Mouse (Mus musculus): Measurements from ENCODE around the gene Rbfox2. TPM values are rescaled to one million over a fixed set of nuclear protein-coding genes. Genes with fewer than 3 reads are reported as not detected.
A peak's percentile ranks its signal among the peaks of the same experiment; 100 is the strongest.

The Rbfox2 gene
- 57.8 and 66.7 TPM in 2 replicates for polyA plus RNA-seq (2015; fragmentation: Nextera tagmentation; extraction: Ambion mirVana)

DNA sequence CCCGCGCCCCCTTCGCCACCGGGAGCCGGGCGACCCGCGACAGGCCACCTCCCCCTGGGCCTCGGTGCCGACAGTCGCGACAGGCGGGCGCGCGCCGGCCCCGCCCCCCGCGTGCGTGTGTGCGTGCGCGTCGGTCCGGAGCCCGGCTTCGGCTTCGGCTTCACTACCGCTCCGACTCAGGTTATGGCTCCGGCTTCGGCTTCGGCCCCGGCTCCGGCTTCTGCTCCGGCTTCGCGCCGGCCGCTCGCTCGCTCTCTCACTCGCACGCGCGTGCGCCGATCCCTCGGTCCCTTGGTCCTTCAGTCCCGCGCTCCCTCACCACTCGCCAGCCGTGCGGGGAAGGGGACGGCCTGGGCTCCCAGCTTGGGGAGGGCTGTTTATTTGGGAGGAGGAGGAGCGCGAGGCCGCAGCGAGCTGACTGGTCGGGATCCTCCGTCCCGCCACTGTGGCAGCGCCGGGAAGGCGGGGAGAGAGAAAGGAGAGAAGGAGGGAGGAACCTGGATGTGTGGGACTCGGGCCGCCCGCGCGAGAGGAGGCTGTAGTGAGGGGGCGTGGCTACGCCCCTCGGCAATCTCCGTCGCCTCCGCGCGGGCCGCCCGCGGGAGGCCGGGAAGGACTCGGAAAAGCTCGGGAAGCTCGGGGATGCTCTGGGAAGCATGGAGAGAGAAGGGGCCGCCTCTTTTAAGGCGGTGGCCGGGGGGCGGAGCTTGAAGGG, at the start of gene Rbfox2:
Gene Rbfox2, minus strand, starts transcription at position 458 of the 715 bp plus-strand sequence.
- Histone ChIP-seq H3K27me3 (no peaks in the 10 kb centered on the region), H3K9me3 (no peaks in the 10 kb centered on the region), H3K4me3 (peak within 1 kb of the TSS; percentile 80), H3K27ac (peak within 1 kb of the TSS; percentile 98), H3K36me3 (no peaks in the 10 kb centered on the region), H3K9ac (peak within 1 kb of the TSS; percentile 95), H3K4me2 (peak within 1 kb of the TSS; percentile 67), H3K4me1 (peaks cover 46% of the 10 kb centered on the region)
- whole genome bisulfite sequencing = under 1% methylated on average over 90 of the region's 90 CpGs
- ATAC-seq (ENCODE audit: insufficient number of reproducible peaks, insufficient read depth, low FRiP score, low TSS enrichment, low read depth) = peak; percentile 92

- WGBS = 6% methylated on average over 11 of the region's 11 CpGs
- ATAC-seq (ENCODE audit: insufficient number of reproducible peaks, insufficient read depth, low FRiP score, low TSS enrichment, low read depth) = no peak
- peak overlapping the region; percentile 15; the same call in 1 of the 2 replicates for H3K4me3 ChIP-seq
- H3K27me3 ChIP-seq = no peaks in the 10 kb centered on the region
- H3K4me2 ChIP-seq = peak overlapping the region; percentile 48
- H3K27ac ChIP-seq = peak overlapping the region; percentile 64
- no peaks in the 10 kb centered on the region for H3K9me3 ChIP-seq
- no peaks in the 10 kb centered on the region for H3K36me3 ChIP-seq
- H3K4me1 ChIP-seq = peaks cover 53% of the 10 kb centered on the region
- 0 out of 2 replicates have a peak overlapping the region, but pooled peaks have one; percentile 32 for H3K9ac ChIP-seq
These were observed 49.5 kb upstream of the Rbfox2 start for GRCm38 (mm10) chr15:77356248-77356810.

DNA sequence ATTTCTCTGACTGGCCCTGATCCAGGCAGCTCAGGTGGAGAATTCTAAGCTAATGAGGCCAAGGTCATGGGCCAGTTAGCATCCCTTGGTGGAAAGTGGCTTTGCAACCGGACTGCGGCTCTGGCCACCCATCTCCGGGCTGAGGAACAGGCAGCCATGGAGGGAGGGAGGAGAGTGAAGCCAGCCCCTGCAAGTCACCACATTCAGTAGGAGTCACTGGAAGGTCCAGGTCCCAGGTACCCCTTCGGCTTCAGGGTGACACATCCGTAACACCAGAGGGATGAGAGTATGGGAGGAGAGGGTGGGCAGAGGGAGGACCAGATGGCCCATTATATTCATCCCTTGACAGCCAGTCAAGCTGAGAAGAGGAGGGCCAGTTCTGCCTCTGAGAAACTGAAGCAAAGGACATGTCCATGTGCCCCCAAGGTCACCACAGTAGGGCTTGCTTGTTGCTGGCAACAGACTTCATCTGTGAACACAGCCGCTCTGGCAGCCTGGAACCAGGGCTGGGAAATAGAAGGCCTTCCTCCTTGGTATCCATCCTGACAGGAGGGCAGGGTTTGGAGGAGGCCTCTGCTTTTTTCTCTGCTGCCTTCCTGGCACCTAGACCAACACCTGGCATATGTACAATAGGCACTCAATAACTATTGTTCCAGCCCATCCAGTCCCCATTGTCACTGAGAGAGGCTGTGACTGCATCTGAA, 48.2 kb upstream of the Rbfox2 start:
- no peak for ATAC-seq (ENCODE audit: insufficient number of reproducible peaks, insufficient read depth, low FRiP score, low TSS enrichment, low read depth)
- Histone ChIP-seq H3K4me2 (no peak overlapping the region), H3K4me1 (peaks cover 53% of the 10 kb centered on the region), H3K36me3 (no peaks in the 10 kb centered on the region), H3K27ac (peak overlapping the region; percentile 44; the same call in 1 of the 2 replicates), H3K9ac (0 out of 2 replicates have a peak overlapping the region, but pooled peaks have one; percentile 1), H3K27me3 (no peaks in the 10 kb centered on the region), H3K4me3 (no peak overlapping the region), H3K9me3 (no peaks in the 10 kb centered on the region)
- WGBS = 82% methylated on average over 6 of the region's 6 CpGs

GRCm38 (mm10) chr15:77354496-77354847, 47.7 kb upstream of the Rbfox2 start:
- Histone ChIP-seq H3K27ac (peak overlapping the region; percentile 44; the same call in 1 of the 2 replicates), H3K36me3 (no peaks in the 10 kb centered on the region), H3K4me1 (peaks cover 48% of the 10 kb centered on the region), H3K27me3 (no peaks in the 10 kb centered on the region), H3K4me2 (no peak overlapping the region), H3K9ac (0 out of 2 replicates have a peak overlapping the region, but pooled peaks have one; percentile 1), H3K4me3 (no peak overlapping the region), H3K9me3 (no peaks in the 10 kb centered on the region)
- ATAC-seq (ENCODE audit: insufficient number of reproducible peaks, insufficient read depth, low FRiP score, low TSS enrichment, low read depth) = no peak
- WGBS = 58% methylated on average over 4 of the region's 4 CpGs

GRCm38 (mm10) chr15:77353764-77354163, 47.0 kb upstream of the Rbfox2 start:
- Histone ChIP-seq H3K27me3 (no peaks in the 10 kb centered on the region), H3K4me3 (no peak overlapping the region), H3K4me1 (peaks cover 41% of the 10 kb centered on the region), H3K27ac (no peak overlapping the region), H3K4me2 (no peak overlapping the region), H3K9ac (no peak overlapping the region), H3K9me3 (no peaks in the 10 kb centered on the region), H3K36me3 (no peaks in the 10 kb centered on the region)
- WGBS = 49% methylated on average over 4 of the region's 4 CpGs
- ATAC-seq (ENCODE audit: insufficient number of reproducible peaks, insufficient read depth, low FRiP score, low TSS enrichment, low read depth) = no peak

DNA sequence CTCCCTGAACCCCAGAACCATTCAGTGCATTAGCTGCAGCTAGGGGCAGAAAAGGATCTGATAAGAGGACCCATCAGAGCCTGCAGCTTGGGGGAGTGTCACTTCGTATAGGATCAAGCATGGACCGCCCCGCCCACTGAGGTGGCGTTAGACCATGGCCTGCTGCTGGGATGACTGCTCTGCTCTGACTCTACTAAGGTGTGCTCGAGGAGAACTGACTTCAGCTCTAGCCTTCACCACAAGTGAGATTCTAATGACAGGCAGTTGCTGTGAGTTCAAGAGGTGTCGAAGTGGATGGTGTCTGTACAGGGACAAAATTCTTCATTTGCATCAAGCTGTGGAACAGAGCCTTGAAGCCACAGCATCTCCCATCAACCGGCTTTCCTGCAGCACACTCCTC, 46.1 kb upstream of the Rbfox2 start:
- 71% methylated on average over 7 of the region's 7 CpGs for WGBS

DNA sequence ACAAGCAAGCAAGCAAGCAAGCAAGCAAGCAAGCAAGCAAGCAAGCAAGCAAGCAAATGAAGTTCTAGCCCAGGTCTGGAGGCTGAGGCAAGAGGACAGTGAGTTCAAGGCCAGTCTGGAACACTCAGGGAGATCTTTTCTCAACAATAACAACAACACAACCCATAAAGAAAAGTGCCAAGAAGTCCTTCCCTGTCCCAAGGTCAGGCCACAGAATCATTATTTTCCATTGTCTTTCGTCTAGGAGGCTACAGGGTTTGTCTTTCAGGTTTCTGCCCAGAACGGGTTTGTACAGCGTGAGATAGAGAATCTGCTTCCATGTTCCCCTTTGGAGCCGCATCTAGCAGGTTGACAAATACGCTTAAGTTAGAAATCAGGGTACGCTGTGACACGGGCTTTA, 43.3 kb upstream of the Rbfox2 start:
- WGBS = 92% methylated on average over 7 of the region's 7 CpGs
- no peak overlapping the region for H3K4me2 ChIP-seq
- H3K36me3 ChIP-seq = no peaks in the 10 kb centered on the region
- no peaks in the 10 kb centered on the region for H3K9me3 ChIP-seq
- no peak overlapping the region for H3K27ac ChIP-seq
- no peak overlapping the region for H3K9ac ChIP-seq
- no peak overlapping the region for H3K4me3 ChIP-seq
- no peak for ATAC-seq (ENCODE audit: insufficient number of reproducible peaks, insufficient read depth, low FRiP score, low TSS enrichment, low read depth)
- H3K27me3 ChIP-seq = no peaks in the 10 kb centered on the region
- peaks cover 11% of the 10 kb centered on the region for H3K4me1 ChIP-seq

More for the DNA sequence above, 46.1 kb upstream of the Rbfox2 start:
- H3K9me3 ChIP-seq = no peaks in the 10 kb centered on the region
- no peaks in the 10 kb centered on the region for H3K27me3 ChIP-seq
- no peak overlapping the region for H3K4me2 ChIP-seq
- no peak overlapping the region for H3K4me3 ChIP-seq
- no peak overlapping the region for H3K9ac ChIP-seq
- ATAC-seq (ENCODE audit: insufficient number of reproducible peaks, insufficient read depth, low FRiP score, low TSS enrichment, low read depth) = no peak
- H3K4me1 ChIP-seq = peaks cover 34% of the 10 kb centered on the region
- H3K36me3 ChIP-seq = no peaks in the 10 kb centered on the region
- H3K27ac ChIP-seq = no peak overlapping the region

DNA sequence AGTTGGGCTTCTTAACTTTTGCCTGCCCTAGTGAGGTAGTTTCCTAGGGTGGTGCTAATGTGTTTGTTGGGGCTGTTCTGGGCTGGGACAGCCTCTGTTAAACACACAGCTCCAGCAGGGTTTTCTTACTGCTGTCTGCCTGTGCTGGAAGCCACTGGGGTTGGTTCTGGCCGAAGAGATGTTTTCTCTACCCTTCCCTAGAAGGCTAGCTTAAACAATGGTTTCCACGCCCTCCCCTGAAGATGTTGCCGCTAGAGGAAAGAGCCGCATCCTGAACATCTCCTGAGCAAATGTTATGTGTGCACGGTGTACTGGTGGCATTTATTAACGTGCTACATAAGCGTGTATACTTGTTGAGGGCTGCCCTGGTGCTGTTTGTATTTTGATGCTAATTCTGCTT, 41.3 kb upstream of the Rbfox2 start:
- Histone ChIP-seq H3K27ac (peak overlapping the region; percentile 3; the same call in 1 of the 2 replicates), H3K4me2 (no peak overlapping the region), H3K4me1 (peaks cover 20% of the 10 kb centered on the region), H3K36me3 (no peaks in the 10 kb centered on the region), H3K4me3 (no peak overlapping the region), H3K9me3 (no peaks in the 10 kb centered on the region), H3K9ac (no peak overlapping the region), H3K27me3 (no peaks in the 10 kb centered on the region)
- 79% methylated on average over 7 of the region's 7 CpGs for WGBS
- ATAC-seq (ENCODE audit: insufficient number of reproducible peaks, insufficient read depth, low FRiP score, low TSS enrichment, low read depth) = no peak

DNA sequence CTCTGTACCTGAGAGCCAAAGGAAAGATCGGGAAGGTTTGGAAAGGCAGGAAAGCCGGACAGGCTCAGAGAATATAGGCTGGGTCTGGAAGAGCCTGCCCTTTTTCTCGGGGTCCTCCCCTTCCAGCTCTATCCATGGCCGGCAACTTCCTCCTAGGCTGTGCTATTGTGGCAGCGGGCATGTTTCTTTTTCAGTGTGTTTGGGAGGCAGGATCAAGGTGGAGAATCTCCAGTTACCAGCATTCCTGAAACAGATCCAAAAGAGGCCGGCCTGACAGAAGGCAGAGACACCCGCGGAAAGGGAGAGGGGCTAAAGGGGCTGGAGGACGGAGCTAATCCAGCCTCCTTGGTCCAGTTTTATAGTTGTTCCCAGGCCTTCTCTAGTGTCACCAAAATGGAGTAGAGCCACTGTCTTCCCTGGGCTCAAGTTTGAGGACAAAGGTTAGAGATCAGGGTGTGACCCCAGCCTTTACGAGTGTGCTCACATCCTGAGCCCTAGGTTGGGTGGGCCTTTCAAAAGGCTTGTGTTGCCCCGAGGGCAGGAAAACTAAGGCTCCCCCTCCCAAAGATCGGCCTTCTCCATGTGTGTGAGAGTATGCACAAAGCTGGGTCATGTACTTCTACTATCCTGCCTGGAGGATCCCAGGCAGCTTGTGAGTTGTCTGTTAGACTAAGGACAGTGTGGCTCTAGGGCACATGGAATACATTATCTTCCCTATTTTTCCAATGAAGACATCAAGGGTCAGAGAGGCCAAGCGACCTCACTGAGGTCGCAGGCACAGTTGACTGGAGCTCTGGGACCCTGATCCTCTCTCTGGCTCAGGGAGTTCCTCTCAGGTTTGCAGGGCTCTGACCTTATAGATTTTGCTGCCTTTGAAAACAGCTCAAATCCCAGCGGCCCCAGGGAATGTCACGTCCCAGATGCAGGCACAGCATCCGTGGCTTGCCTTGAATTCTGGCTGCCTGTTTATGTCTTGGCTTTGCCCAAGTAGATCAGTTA, 37.6 kb upstream of the Rbfox2 start:
- 10% methylated on average over 17 of the region's 17 CpGs for WGBS
- H3K36me3 ChIP-seq = no peaks in the 10 kb centered on the region

DNA sequence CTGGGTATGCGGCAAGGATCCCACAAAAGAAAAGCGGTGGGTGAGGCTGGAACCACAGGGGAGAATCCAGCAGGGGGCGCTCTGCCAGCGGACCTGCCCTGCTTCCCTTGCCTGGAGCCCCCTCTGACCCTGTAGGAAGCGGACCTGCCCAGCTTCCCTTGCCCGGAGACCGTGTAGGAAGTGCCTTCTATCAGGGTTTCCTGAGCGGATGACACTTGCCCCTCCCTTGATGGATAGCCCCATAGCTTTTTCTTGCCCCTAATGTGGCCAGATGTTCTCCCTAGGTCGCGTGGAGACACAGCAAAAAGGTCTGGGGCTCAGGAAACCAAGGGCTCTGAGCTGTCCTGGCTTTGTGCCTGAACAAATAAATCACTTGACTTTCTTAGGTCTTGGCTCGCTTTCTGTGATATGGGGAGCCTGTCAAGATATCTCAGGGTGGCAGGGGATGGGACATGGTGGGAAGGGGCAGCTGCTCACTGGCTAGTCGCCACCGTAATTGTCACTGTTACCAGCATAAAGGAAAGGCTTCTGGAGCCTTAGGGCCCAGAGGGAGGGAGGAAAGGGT, 36.8 kb upstream of the Rbfox2 start:
- H3K4me2 ChIP-seq = peak overlapping the region; percentile 58
- H3K27ac ChIP-seq = peak overlapping the region; percentile 94
- no peaks in the 10 kb centered on the region for H3K9me3 ChIP-seq
- 4% methylated on average over 13 of the region's 13 CpGs for WGBS
- peak overlapping the region; percentile 25 for H3K4me3 ChIP-seq
- peaks cover 42% of the 10 kb centered on the region for H3K4me1 ChIP-seq
- H3K27me3 ChIP-seq = no peaks in the 10 kb centered on the region
- H3K9ac ChIP-seq = peak overlapping the region; percentile 58
- no peaks in the 10 kb centered on the region for H3K36me3 ChIP-seq
- peak; percentile 24; the same call in 1 of the 2 replicates for ATAC-seq (ENCODE audit: insufficient number of reproducible peaks, insufficient read depth, low FRiP score, low TSS enrichment, low read depth)

More for the DNA sequence above, 37.6 kb upstream of the Rbfox2 start:
- Histone ChIP-seq H3K9ac (peak overlapping the region; percentile 58), H3K9me3 (no peaks in the 10 kb centered on the region), H3K27me3 (no peaks in the 10 kb centered on the region), H3K4me3 (peak overlapping the region; percentile 25), H3K27ac (peak overlapping the region; percentile 94), H3K4me1 (peaks cover 34% of the 10 kb centered on the region), H3K4me2 (peak overlapping the region; percentile 58)
- peak; percentile 44; the same call in 1 of the 2 replicates for ATAC-seq (ENCODE audit: insufficient number of reproducible peaks, insufficient read depth, low FRiP score, low TSS enrichment, low read depth)
